8 mouse cellular contexts compared by ENCODE assay signal in genomic region chr1:91913850-91914249, GRCm38 (mm10).
DNase-seq lines count a peak whose midpoint lies in the region; ATAC-seq lines count a peak whose summit lies in the region.

No protein-coding gene starts in this region.

- H3K36me3 ChIP-seq in hindbrain, embryonic 13.5 days = no peaks in the 10 kb centered on the region

- peak; percentile 62 for DNase-seq in left cerebral cortex, postnatal 4 days
- no peak for DNase-seq in left cerebral cortex, adult 11 months (ENCODE audit: low spot score)
- peak; percentile 44 for DNase-seq in Muller cell, postnatal 12 days (ENCODE audit: inconsistent ontology term)
- peak; percentile 2 for DNase-seq in c-Kit-negative CD71-positive TER-119-positive erythroid progenitor cells, embryonic 14.5 days (ENCODE audit: low read depth, low spot score)
- peak; percentile 74 for DNase-seq in lung, postnatal 36 days
- DNase-seq in thymus, postnatal 36 days = peak; percentile 24 to 47

- WGBS in hindbrain, embryonic 13.5 days = 55% methylated on average over 6 of the region's 6 CpGs

- H3K4me3 ChIP-seq in hindbrain, embryonic 13.5 days = no peak overlapping the region

- no peak overlapping the region for H3K27ac ChIP-seq in hindbrain, embryonic 13.5 days

- H3K4me2 ChIP-seq in hindbrain, embryonic 13.5 days = no peak overlapping the region

- no peak overlapping the region for H3K9ac ChIP-seq in hindbrain, embryonic 13.5 days

- intact Hi-C loops in left cerebral cortex, postnatal 4 days (cut with DNase I) = no loop called here

- no peaks in the 10 kb centered on the region; the same call in 1 of the 2 replicates for H3K4me1 ChIP-seq in hindbrain, embryonic 13.5 days (replicated peaks)

- H3K27me3 ChIP-seq in hindbrain, embryonic 13.5 days = no peaks in the 10 kb centered on the region

- H3K9me3 ChIP-seq in hindbrain, embryonic 13.5 days = no peaks in the 10 kb centered on the region

- peak; percentile 70 for ATAC-seq in granulocyte monocyte progenitor cell, adult 5-6 weeks (replicated peaks; ENCODE audit: poor library complexity, severe bottlenecking)
- ATAC-seq in hindbrain, embryonic 13.5 days (ENCODE audit: low FRiP score) = no peak
